Mouse (Mus musculus): ENCODE measurements around the gene Gm1043. TPM values are rescaled to one million over a fixed set of nuclear protein-coding genes. Genes with fewer than 3 reads are reported as not detected.

Gene Gm1043
- polyA plus RNA-seq, 2 experiments: 0.96 TPM; not detected in 1

DNA sequence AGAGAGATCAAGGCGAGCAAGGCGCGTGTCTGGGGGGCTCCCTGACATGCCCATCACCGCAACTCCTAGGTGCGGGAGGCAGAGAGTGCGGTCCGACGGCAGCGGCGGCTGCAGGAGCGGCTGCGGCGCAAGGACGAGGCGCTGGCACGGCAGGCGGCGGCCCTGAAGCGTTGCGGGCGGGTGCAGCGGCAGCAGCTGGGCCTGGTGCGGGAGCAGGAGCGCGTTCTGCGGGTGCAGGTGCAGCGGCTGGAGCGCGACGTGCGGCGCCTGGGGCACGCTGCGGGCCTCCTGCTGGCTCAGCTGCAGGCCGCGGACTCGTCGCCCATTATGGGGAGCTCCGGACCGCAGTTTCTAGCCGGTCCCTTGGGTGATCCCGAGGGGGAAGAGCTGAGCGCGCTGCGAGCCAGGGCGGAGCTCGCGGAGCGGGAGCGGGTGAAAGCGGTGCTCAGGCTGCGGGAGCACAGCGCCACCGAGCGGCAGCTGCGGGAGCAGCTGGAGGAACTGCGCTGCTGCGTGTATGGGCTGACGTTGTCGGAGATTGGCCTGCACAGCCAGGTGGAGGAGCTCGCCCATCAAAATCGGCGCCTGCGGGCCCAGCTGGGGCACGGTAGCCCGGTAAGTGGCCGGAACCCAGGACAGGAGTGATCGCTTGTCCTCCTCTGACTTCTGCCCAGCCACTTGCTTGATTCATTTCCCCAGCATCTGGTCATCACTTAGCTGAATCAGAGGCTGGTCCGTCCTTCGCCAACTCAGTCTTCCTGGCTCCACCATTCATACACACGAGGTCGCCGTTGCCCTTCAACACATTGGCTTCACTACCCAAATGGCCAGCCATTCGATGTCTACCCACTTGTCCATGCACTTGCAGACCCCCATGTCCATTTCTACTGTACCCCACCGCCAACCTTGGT, 78.0 kb downstream of the Gm1043 start:
- ATAC-seq (ENCODE audit: low FRiP score, low read depth) (no peak), DNase-seq (ENCODE audit: low spot score) (peak; percentile 23)
- Histone ChIP-seq H3K27ac (replicated peaks; ENCODE audit: low read depth, low read length) (no peak overlapping the region), H3K36me3 (ENCODE audit: control insufficient read depth, insufficient read depth, low read length) (no peaks in the 10 kb centered on the region), H3K27me3 (ENCODE audit: control insufficient read depth, insufficient read depth, low read length) (peaks cover 41% of the 10 kb centered on the region), H3K9ac (ENCODE audit: low read depth, low read length, severe bottlenecking) (no peak overlapping the region), H3K4me1 (ENCODE audit: control insufficient read depth, insufficient read depth, low read length) (peaks cover 3% of the 10 kb centered on the region; the same call in 1 of the 2 replicates), H3K4me3 (replicated peaks; ENCODE audit: low read length) (peak overlapping the region; percentile 27), H3K9me3 (ENCODE audit: control insufficient read depth, low read length) (no peaks in the 10 kb centered on the region), H3K4me2 (replicated peaks; ENCODE audit: low read depth, low read length, severe bottlenecking) (peak overlapping the region; percentile 41)
- TF ChIP-seq POLR2A (IDR thresholded peaks at IDR 0.05; ENCODE audit: borderline replicate concordance, extremely low read depth, insufficient read depth, insufficient read length): no peak
- whole genome bisulfite sequencing: 10% methylated on average over 56 of the region's 75 CpGs

DNA sequence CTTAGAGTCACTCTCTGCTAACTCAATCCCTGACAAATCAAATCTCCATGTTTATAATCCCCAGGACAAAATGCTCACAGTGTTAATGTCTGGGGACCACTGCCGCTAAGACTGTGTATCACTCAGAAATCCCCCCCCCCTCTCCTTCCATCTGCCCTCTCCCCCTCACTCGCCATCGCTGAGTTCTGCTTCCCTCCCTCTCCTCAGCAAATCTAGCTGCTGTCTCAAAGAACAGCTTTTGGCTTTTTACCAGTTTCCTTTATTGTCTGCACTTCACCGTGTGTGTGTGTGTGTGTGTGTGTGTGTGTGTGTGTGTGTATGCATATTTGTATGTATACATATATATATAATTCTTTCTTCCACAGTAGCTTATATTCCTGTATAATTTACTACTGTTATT, 91.3 kb downstream of the Gm1043 start:
- 49% methylated on average over 4 of the region's 4 CpGs for WGBS

DNA sequence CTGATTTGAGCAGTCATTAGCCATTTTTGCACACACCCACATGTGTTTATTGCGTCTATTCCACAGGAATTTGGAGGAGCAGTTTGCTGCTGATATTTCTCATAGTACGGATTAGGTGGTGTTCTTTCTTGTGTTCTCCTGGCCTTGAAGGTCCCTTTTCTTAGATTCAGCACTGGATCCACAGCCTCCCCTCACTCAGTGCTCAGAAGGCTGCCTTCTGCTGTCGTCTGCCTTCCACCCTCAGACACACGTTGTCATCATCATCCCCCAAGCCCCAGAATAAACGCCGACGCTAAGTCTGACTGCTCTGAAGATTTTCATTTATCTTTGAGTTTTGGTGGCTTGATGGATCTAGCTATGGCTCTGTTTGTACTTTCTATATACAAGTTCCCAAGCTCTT, 91.9 kb downstream of the Gm1043 start:
- no peak for TF ChIP-seq POLR2A (IDR thresholded peaks at IDR 0.05; ENCODE audit: borderline replicate concordance, extremely low read depth, insufficient read depth, insufficient read length)
- 73% methylated on average over 7 of the region's 7 CpGs for WGBS
- H3K27me3 ChIP-seq (ENCODE audit: control insufficient read depth, insufficient read depth, low read length): no peaks in the 10 kb centered on the region
- 0 out of 2 replicates have a peak, but pooled peaks cover 4% of the 10 kb centered on the region for H3K9me3 ChIP-seq (ENCODE audit: control insufficient read depth, low read length)
- ATAC-seq (ENCODE audit: low FRiP score, low read depth) (no peak), DNase-seq (ENCODE audit: low spot score) (no peak)
- H3K4me1 ChIP-seq (ENCODE audit: control insufficient read depth, insufficient read depth, low read length): no peaks in the 10 kb centered on the region
- no peak overlapping the region for H3K9ac ChIP-seq (ENCODE audit: low read depth, low read length, severe bottlenecking)
- no peak overlapping the region for H3K4me3 ChIP-seq (replicated peaks; ENCODE audit: low read length)
- H3K4me2 ChIP-seq (replicated peaks; ENCODE audit: low read depth, low read length, severe bottlenecking): no peak overlapping the region
- no peaks in the 10 kb centered on the region for H3K36me3 ChIP-seq (ENCODE audit: control insufficient read depth, insufficient read depth, low read length)
- no peak overlapping the region for H3K27ac ChIP-seq (replicated peaks; ENCODE audit: low read depth, low read length)

More for the DNA sequence above, 91.3 kb downstream of the Gm1043 start:
- no peaks in the 10 kb centered on the region for H3K27me3 ChIP-seq (ENCODE audit: control insufficient read depth, insufficient read depth, low read length)
- H3K27ac ChIP-seq (replicated peaks; ENCODE audit: low read depth, low read length): no peak overlapping the region
- H3K4me2 ChIP-seq (replicated peaks; ENCODE audit: low read depth, low read length, severe bottlenecking): no peak overlapping the region
- no peak for TF ChIP-seq POLR2A (IDR thresholded peaks at IDR 0.05; ENCODE audit: borderline replicate concordance, extremely low read depth, insufficient read depth, insufficient read length)
- no peaks in the 10 kb centered on the region for H3K36me3 ChIP-seq (ENCODE audit: control insufficient read depth, insufficient read depth, low read length)
- H3K9ac ChIP-seq (ENCODE audit: low read depth, low read length, severe bottlenecking): no peak overlapping the region
- no peaks in the 10 kb centered on the region for H3K4me1 ChIP-seq (ENCODE audit: control insufficient read depth, insufficient read depth, low read length)
- H3K4me3 ChIP-seq (replicated peaks; ENCODE audit: low read length): no peak overlapping the region
- DNase-seq (ENCODE audit: low spot score) (no peak), ATAC-seq (ENCODE audit: low FRiP score, low read depth) (no peak)
- H3K9me3 ChIP-seq (ENCODE audit: control insufficient read depth, low read length): 0 out of 2 replicates have a peak, but pooled peaks cover 4% of the 10 kb centered on the region

- H3K4me3 ChIP-seq (replicated peaks; ENCODE audit: low read length): no peak overlapping the region
- H3K36me3 ChIP-seq (ENCODE audit: control insufficient read depth, insufficient read depth, low read length): no peaks in the 10 kb centered on the region
- no peak overlapping the region for H3K9ac ChIP-seq (ENCODE audit: low read depth, low read length, severe bottlenecking)
- no peak overlapping the region for H3K27ac ChIP-seq (replicated peaks; ENCODE audit: low read depth, low read length)
- 0 out of 2 replicates have a peak, but pooled peaks cover 4% of the 10 kb centered on the region for H3K9me3 ChIP-seq (ENCODE audit: control insufficient read depth, low read length)
- no peak overlapping the region for H3K4me2 ChIP-seq (replicated peaks; ENCODE audit: low read depth, low read length, severe bottlenecking)
- DNase-seq (ENCODE audit: low spot score) (no peak), ATAC-seq (ENCODE audit: low FRiP score, low read depth) (no peak)
- no peaks in the 10 kb centered on the region for H3K27me3 ChIP-seq (ENCODE audit: control insufficient read depth, insufficient read depth, low read length)
- no peak for TF ChIP-seq POLR2A (IDR thresholded peaks at IDR 0.05; ENCODE audit: borderline replicate concordance, extremely low read depth, insufficient read depth, insufficient read length)
- H3K4me1 ChIP-seq (ENCODE audit: control insufficient read depth, insufficient read depth, low read length): no peaks in the 10 kb centered on the region
- WGBS: 65% methylated on average over 4 of the region's 4 CpGs
Measured at GRCm38 (mm10) chr5:37178811-37179210, 93.6 kb downstream of the Gm1043 start.

- Histone ChIP-seq H3K4me1 (ENCODE audit: control insufficient read depth, insufficient read depth, low read length) (no peaks in the 10 kb centered on the region), H3K9me3 (ENCODE audit: control insufficient read depth, low read length) (0 out of 2 replicates have a peak, but pooled peaks cover 4% of the 10 kb centered on the region), H3K36me3 (ENCODE audit: control insufficient read depth, insufficient read depth, low read length) (no peaks in the 10 kb centered on the region), H3K4me2 (replicated peaks; ENCODE audit: low read depth, low read length, severe bottlenecking) (no peak overlapping the region), H3K27ac (replicated peaks; ENCODE audit: low read depth, low read length) (no peak overlapping the region), H3K27me3 (ENCODE audit: control insufficient read depth, insufficient read depth, low read length) (no peaks in the 10 kb centered on the region), H3K9ac (ENCODE audit: low read depth, low read length, severe bottlenecking) (no peak overlapping the region), H3K4me3 (replicated peaks; ENCODE audit: low read length) (no peak overlapping the region)
- WGBS: 90% methylated on average over 9 of the region's 9 CpGs
- DNase-seq (ENCODE audit: low spot score): no peak
- no peak for ATAC-seq (ENCODE audit: low FRiP score, low read depth)
- TF ChIP-seq POLR2A (IDR thresholded peaks at IDR 0.05; ENCODE audit: borderline replicate concordance, extremely low read depth, insufficient read depth, insufficient read length): no peak
Measured at GRCm38 (mm10) chr5:37179872-37180271, 94.7 kb downstream of the Gm1043 start.
